Mouse (Mus musculus) ES-Bruce4 (cell line): ENCODE results near the gene Lax1. TPM values are rescaled to one million over a fixed set of nuclear protein-coding genes. Genes with fewer than 3 reads are reported as not detected.
A peak's percentile ranks its signal among the peaks of the same experiment; 100 is the strongest.

Source experiments
- H3K27ac ChIP-seq: 2 replicates; pipeline ENCODE4 v1.5.1; 2012; ENCODE audit warnings: low read length, inconsistent platforms; ENCODE audit not compliant: insufficient read depth
- H3K27me3 ChIP-seq: 2 replicates; pipeline ENCODE4 v1.6.1; 2012; ENCODE audit warnings: mild to moderate bottlenecking, low read length, inconsistent platforms; ENCODE audit not compliant: control insufficient read depth, poor library complexity, insufficient read depth, severe bottlenecking
- H3K36me3 ChIP-seq: 2 replicates; pipeline ENCODE4 v1.6.1; 2012; ENCODE audit warnings: inconsistent platforms, mild to moderate bottlenecking, low read length, moderate library complexity; ENCODE audit not compliant: control insufficient read depth, poor library complexity, insufficient read depth, severe bottlenecking
- H3K4me1 ChIP-seq: one replicate; pipeline ENCODE4 v1.8.1; 2011; ENCODE audit warnings: low read length; ENCODE audit not compliant: control insufficient read depth, insufficient read depth
- H3K4me3 ChIP-seq: 2 replicates; pipeline ENCODE4 v1.5.1; 2011; ENCODE audit warnings: low read depth, mild to moderate bottlenecking, low read length
- H3K9ac ChIP-seq: 2 replicates; pipeline ENCODE4 v1.6.1; 2012; ENCODE audit warnings: low read depth, mild to moderate bottlenecking, inconsistent platforms; ENCODE audit not compliant: poor library complexity, severe bottlenecking
- H3K9me3 ChIP-seq: replicated peaks from 2 replicates; pipeline ENCODE4 v1.6.1; 2012; ENCODE audit warnings: mild to moderate bottlenecking, low read length, inconsistent platforms; ENCODE audit not compliant: control insufficient read depth, poor library complexity, insufficient read depth, severe bottlenecking
- CTCF ChIP-seq: IDR thresholded peaks from one replicate; pipeline ENCODE4 v1.8.1; 2011; ENCODE audit warnings: low read depth, low read length
- EP300 ChIP-seq: IDR thresholded peaks from 2 replicates; pipeline ENCODE4 v1.6.1; 2011; ENCODE audit warnings: low read depth, low read length; ENCODE audit not compliant: insufficient read depth
- POLR2A ChIP-seq: IDR thresholded peaks from one replicate; pipeline ENCODE4 v1.8.1; 2011; ENCODE audit warnings: low read length; ENCODE audit not compliant: insufficient read depth
- polyA plus RNA-seq: library from polyadenylated mRNA; stranded (reverse); fragments of >200 nt; gene quantifications from 2 replicates; pipeline ENCODE4 v1.2.4, GENCODE M21; 2011; ENCODE audit warnings: low read depth; ENCODE audit not compliant: missing spikeins, insufficient read depth, insufficient read length

The Lax1 gene
- polyA plus RNA-seq, 1 experiment, result 1.5 TPM

DNA sequence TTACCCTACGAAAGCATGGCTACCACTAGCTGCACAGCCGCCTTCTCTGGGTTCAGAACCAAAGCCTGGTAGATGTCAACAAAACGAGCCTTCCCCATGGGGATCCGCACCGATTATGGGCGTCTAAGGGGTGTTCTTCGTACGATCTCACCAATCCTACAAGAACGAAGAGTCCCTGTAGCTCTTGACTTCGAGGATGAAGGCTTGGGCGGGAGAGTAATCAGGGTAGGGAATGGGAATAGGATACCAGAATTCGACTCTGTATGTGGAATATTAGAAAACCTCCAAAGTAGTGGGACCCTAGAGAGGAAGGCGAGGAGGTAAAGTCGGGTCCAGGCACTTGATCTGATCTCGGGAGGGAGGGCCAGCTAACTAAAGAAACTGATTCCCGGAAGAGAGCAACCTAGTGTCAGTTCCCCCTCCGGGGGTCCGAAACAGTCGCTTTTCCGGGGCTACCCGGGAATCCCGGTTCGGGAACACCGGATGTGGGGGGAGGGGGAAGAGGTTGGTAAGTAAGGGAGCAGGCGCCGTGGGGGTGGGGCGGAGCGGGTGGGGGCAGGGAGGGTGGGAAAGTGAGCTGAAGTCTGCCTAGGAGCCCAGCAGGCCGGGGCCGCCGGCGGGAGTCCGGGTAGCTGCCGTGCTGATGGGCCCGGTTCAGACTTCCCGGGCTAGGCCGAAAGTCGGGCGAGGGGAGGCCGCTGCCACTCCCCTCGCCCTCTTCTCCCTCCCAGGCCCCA lies 29.3 kb downstream of the Lax1 start, which contains the start of gene Zbed6:
Gene Zbed6, minus strand, starts transcription at position 420 of the 737 bp plus-strand sequence.
- Histone ChIP-seq H3K36me3 (peaks cover 40% of the 10 kb centered on the region), H3K27me3 (no peaks in the 10 kb centered on the region), H3K4me1 (peaks cover 9% of the 10 kb centered on the region), H3K9me3 (no peaks in the 10 kb centered on the region), H3K9ac (peak within 1 kb of the TSS; percentile 97), H3K27ac (peak within 1 kb of the TSS; percentile 83), H3K4me3 (peak within 1 kb of the TSS; percentile 87)
- TF ChIP-seq POLR2A (no peak), EP300 (no peak)

- no peak overlapping the region for H3K9ac ChIP-seq
- H3K4me3 ChIP-seq, result no peak overlapping the region
- peaks cover 10% of the 10 kb centered on the region for H3K4me1 ChIP-seq
- no peaks in the 10 kb centered on the region for H3K9me3 ChIP-seq
- peaks cover 46% of the 10 kb centered on the region for H3K36me3 ChIP-seq
- TF ChIP-seq CTCF, result no peak
- no peak for TF ChIP-seq POLR2A
- no peak for TF ChIP-seq EP300
- no peaks in the 10 kb centered on the region for H3K27me3 ChIP-seq
- H3K27ac ChIP-seq, result no peak overlapping the region
Measured at GRCm38 (mm10) chr1:133658878-133659277, 31.0 kb downstream of the Lax1 start.

DNA sequence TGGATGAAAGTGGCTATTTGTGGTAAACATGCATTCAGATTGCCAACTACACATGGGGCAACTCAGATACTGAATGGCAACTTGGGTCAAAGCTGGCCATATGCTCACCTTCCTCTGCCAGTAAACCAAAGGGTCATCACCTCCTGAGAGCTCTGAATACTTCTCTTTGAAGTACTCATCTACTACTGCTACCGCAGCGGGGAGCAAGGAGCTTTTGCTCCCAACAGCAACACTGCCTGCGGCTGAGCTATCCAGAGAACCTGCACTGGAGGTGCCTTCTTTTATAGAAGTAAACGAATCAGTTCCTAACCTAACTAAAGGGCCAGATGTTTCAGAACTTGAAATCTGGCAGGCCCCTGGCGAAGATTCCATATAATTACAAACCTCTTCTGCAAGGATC lies 33.1 kb downstream of the Lax1 start:
- H3K27me3 ChIP-seq, result no peaks in the 10 kb centered on the region
- H3K4me1 ChIP-seq, result peaks cover 7% of the 10 kb centered on the region
- H3K36me3 ChIP-seq, result peaks cover 55% of the 10 kb centered on the region
- TF ChIP-seq EP300 (no peak), CTCF (no peak), POLR2A (no peak)
- H3K27ac ChIP-seq, result no peak overlapping the region
- H3K9me3 ChIP-seq, result no peaks in the 10 kb centered on the region
- H3K4me3 ChIP-seq, result no peak overlapping the region
- H3K9ac ChIP-seq, result no peak overlapping the region; the same call in 1 of the 2 replicates

DNA sequence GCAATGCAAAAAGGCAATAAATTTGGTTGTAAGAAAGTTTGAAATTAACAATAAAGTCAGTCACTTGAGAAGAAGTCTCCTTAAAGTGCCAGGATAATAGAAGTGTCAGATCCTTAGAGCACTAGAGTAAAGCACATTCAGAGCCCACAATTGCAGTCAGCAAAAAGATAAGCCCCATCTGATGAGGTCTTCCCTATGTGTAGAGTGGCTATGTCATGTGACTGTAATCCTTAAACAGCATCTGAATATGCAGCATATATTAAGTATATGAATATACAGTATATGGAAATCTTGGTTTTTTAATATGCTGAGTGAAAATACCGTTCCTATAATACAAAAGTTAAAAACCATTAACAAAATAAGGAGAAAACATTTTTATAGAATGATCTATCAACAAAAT lies 36.9 kb downstream of the Lax1 start:
- H3K36me3 ChIP-seq, result peaks cover 59% of the 10 kb centered on the region
- H3K9me3 ChIP-seq, result no peaks in the 10 kb centered on the region
- H3K9ac ChIP-seq, result no peak overlapping the region
- H3K27me3 ChIP-seq, result no peaks in the 10 kb centered on the region
- no peak overlapping the region for H3K4me3 ChIP-seq
- peaks cover 4% of the 10 kb centered on the region for H3K4me1 ChIP-seq
- TF ChIP-seq EP300 (no peak), POLR2A (no peak), CTCF (no peak)
- H3K27ac ChIP-seq, result no peak overlapping the region

- no peaks in the 10 kb centered on the region for H3K27me3 ChIP-seq
- H3K36me3 ChIP-seq, result peaks cover 62% of the 10 kb centered on the region
- no peak for TF ChIP-seq EP300
- TF ChIP-seq CTCF, result no peak
- TF ChIP-seq POLR2A, result no peak
- H3K4me1 ChIP-seq, result peaks cover 4% of the 10 kb centered on the region
- no peak overlapping the region for H3K4me3 ChIP-seq
- no peaks in the 10 kb centered on the region for H3K9me3 ChIP-seq
- H3K27ac ChIP-seq, result no peak overlapping the region
- no peak overlapping the region for H3K9ac ChIP-seq
Measured at GRCm38 (mm10) chr1:133650288-133651055, 39.4 kb downstream of the Lax1 start.

DNA sequence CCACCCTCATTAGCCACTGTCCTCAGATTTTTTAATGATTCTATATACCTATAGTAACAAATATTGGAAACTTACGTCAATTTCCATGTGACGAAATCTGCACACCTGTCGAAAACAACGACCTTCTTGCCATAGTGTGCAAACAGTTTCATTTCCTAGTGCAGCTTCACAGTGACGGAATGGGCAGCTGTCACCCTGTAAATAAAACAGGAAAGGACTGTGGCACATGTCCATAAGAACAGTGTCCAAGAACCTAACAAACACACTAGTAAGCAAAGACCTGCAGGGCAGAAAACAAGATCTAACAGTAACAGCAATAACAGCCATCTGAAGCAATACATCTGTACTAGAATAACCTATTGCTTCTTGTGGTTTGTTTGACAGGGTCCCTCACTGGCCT lies 44.3 kb downstream of the Lax1 start:
- Histone ChIP-seq H3K4me3 (no peak overlapping the region), H3K4me1 (no peaks in the 10 kb centered on the region), H3K27me3 (no peaks in the 10 kb centered on the region), H3K36me3 (peaks cover 86% of the 10 kb centered on the region), H3K27ac (no peak overlapping the region), H3K9me3 (no peaks in the 10 kb centered on the region), H3K9ac (no peak overlapping the region)
- TF ChIP-seq POLR2A (no peak), EP300 (no peak)
